Mouse (Mus musculus): ENCODE measurements around the gene Tsnax. TPM values are rescaled to one million over a fixed set of nuclear protein-coding genes. Genes with fewer than 3 reads are reported as not detected.

Gene Tsnax
- total RNA-seq (2023): 10 to 100 TPM; 32.8 to 39.0 TPM

DNA sequence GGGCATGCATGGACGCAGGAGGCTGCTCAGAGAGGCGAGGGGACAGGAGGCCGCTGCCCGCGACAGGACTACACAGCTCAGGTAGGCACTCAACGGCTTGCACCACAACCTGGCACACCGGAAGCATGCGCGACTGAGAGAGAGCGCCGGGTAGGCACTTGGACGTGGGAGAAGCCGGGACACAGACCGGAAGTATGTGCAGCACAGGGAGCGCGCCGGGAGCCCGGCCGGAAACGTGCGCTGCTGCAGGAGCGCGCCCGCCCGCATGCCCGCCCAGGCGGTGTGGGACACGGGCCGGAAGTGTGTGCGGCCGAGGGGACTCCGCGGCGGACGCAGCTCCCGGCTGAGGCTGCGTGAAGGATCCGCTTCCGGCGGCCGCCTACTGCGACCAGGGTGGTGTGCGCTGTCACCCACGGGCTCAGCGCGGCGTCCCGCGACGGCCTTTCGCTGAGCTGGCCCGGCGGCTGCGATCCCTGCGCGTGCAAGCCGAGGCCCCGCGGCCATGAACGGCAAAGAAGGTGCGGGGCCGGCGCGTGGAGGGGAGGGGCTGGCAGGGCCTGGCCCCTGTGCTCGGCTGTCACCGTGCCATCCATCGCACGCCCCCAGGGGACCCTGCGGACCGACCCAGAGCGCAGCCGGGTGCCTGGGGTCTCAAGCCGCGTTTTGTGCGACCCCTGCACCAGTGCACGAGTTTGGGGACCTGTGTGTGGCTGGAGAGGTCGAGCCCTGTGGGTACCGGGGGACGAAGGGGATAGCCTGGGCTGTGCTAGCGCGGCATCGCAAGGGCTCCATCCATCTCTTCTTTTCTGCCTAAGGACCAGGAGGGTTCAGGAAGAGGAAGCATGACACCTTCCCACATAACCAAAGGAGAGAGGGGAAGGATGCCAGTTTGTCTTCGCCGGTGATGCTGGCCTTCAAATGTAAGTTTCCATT is at the start of gene Tsnax:
TSS of gene Tsnax (plus strand) at position 303 of the 933 bp plus-strand sequence.

DNA sequence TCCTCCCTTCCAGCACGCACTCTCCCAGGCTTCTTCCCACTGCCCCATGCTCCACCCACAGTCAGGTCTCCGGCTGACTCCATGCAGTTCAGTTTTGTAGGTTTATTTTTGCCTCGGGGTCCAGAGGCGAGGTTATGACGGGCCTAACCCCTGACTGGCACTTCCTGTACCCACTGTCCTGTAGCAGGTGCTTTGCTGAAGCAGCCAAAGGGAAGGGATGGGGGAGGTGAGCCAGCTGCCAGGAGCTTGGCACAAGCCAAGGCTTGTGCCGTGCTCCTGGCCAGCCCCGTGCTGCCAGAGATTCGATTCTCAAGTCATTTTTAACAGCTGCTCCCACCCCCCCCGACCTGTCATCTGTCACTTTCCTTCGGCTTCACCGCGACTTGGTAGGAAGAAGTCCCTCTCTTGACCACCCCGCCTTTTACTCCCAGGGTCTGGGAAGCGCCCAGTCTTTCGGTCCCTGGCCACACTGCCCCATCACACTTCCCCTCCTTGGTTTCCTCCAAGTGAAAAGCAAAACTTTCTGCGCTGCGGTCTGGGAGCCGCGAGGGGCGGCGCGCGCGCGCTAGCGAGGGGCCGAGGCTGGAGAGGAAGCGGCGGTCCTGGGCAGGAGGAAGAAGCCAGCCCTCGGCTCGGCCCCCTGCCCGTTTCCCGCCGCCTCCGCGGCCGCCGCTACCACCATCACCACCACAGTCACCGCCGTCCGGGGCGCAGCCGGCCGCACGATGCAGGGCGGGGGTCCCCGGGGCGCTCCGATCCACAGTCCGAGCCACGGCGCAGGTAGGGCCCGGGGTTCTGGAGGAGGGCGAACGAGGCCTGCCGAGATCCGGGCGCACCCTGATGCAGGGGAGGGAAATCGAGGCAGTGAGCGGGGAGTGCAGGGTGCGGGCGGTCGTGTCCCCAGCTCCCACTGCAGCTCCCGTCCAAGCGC is 41.0 kb downstream of the Tsnax start, which contains the start of gene Disc1:
TSS of gene Disc1 (plus strand) at position 691 of the 931 bp plus-strand sequence.

Other genes starting within 250 kb of the Tsnax start
- gene Trim67, start 219.9 kb upstream of the Tsnax start, total RNA-seq (2023): not detected
- 10 to 100 TPM; 35.6 to 41.9 TPM for gene Gnpat, start 150.0 kb upstream of the Tsnax start, total RNA-seq (2023)
- gene 2810004N23Rik, start 149.9 kb upstream of the Tsnax start, total RNA-seq (2023): 10 to 100 TPM; 14.6 to 18.8 TPM
- gene Exoc8, start 115.3 kb upstream of the Tsnax start, total RNA-seq (2023): 10 to 100 TPM; 16.4 to 16.5 TPM
- gene Sprtn, start 115.1 kb upstream of the Tsnax start, total RNA-seq (2023): 10 to 100 TPM; 18.7 to 20.6 TPM
- 10 to 100 TPM; 24.7 to 25.2 TPM for gene Egln1, start 63.7 kb upstream of the Tsnax start, total RNA-seq (2023)
- gene Disc1, start 41.2 kb downstream of the Tsnax start, total RNA-seq (2023): 10 to 100 TPM; 28.0 to 31.9 TPM